Mouse (Mus musculus): ENCODE measurements at regions not wholly inside any gene's neighbourhood (a gene's known extent, or its start where the extent isn't known, plus 50 kb on each side); places are given as distances from the start of the nearest gene placed in this dataset.

DNA sequence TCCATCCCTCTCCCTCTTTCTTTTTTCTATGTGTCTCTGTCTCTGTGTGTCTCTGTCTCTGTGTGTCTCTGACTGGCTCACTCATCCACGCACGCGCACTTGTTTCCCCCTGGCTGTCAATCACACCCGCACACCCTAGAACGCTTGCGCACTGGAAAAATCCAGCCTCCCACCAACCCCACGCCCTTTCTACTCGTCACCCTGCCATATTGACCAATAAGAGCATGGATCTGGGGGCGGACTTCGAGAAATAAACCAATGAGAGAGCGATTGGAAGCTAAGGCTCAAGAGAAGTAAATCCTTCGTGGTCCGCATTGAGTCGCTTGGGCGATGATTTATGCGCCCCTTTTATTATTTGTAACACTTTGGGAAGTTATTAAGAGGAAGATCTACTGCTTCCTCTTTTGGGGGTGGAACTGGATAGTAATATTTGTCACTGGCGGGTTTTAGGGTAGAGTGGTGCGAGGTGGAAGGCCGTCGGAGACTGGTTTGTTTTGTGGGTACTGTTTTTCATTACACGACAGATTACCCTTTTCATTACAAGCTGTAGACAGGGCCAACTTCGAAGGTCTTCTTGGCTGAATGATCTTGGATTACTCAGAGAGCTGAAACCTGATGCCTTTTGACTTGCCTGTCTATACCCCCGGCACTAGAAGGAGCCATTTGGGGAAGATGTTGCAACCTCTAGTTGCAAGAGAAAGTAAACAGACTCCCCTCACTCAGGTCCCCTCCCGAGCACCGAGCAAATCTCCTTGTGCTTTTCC lies 259.4 kb upstream of the Nfe2l3 start:
- Histone ChIP-seq H3K4me1 (ENCODE audit: control insufficient read depth, insufficient read depth, insufficient read length, low read length) (peaks cover 8% of the 10 kb centered on the region), H3K36me3 (ENCODE audit: control insufficient read depth, insufficient read depth, low read length) (no peaks in the 10 kb centered on the region), H3K4me3 (ENCODE audit: low read depth, low read length) (peak overlapping the region; percentile 17), H3K27ac (ENCODE audit: insufficient read depth, low read depth, low read length) (peak overlapping the region; percentile 51), H3K27me3 (ENCODE audit: control insufficient read depth, insufficient read depth, low read length) (peaks cover 79% of the 10 kb centered on the region)
- 4% methylated on average over 25 of the region's 25 CpGs for WGBS
- no peak for TF ChIP-seq CTCF (IDR thresholded peaks at IDR 0.05; ENCODE audit: extremely low read depth, insufficient read length, insufficient replicate concordance, low read depth, low read length)

- 7% methylated on average over 28 of the region's 28 CpGs for whole genome bisulfite sequencing
- H3K4me3 ChIP-seq (ENCODE audit: low read depth, low read length), result peak overlapping the region; percentile 42
- no peaks in the 10 kb centered on the region for H3K36me3 ChIP-seq (ENCODE audit: control insufficient read depth, insufficient read depth, low read length)
- H3K27ac ChIP-seq (ENCODE audit: insufficient read depth, low read depth, low read length), result peak overlapping the region; percentile 29; the same call in 1 of the 2 replicates
- H3K4me1 ChIP-seq (ENCODE audit: control insufficient read depth, insufficient read depth, insufficient read length, low read length), result peaks cover 4% of the 10 kb centered on the region
- peaks cover 79% of the 10 kb centered on the region for H3K27me3 ChIP-seq (ENCODE audit: control insufficient read depth, insufficient read depth, low read length)
- no peak for TF ChIP-seq CTCF (IDR thresholded peaks at IDR 0.05; ENCODE audit: extremely low read depth, insufficient read length, insufficient replicate concordance, low read depth, low read length)
- TF ChIP-seq POLR2A (IDR thresholded peaks at IDR 0.05; ENCODE audit: low read depth, low read length), result no peak
Measured at GRCm38 (mm10) chr6:51173620-51174442, 258.6 kb upstream of the Nfe2l3 start.

- TF ChIP-seq CTCF (IDR thresholded peaks at IDR 0.05; ENCODE audit: extremely low read depth, insufficient read length, insufficient replicate concordance, low read depth, low read length) (no peak), POLR2A (IDR thresholded peaks at IDR 0.05; ENCODE audit: low read depth, low read length) (no peak)
- Histone ChIP-seq H3K4me3 (ENCODE audit: low read depth, low read length) (no peak overlapping the region), H3K4me1 (ENCODE audit: control insufficient read depth, insufficient read depth, insufficient read length, low read length) (peaks cover 3% of the 10 kb centered on the region; the same call in 1 of the 2 replicates), H3K27me3 (ENCODE audit: control insufficient read depth, insufficient read depth, low read length) (peaks cover 79% of the 10 kb centered on the region), H3K36me3 (ENCODE audit: control insufficient read depth, insufficient read depth, low read length) (no peaks in the 10 kb centered on the region), H3K27ac (ENCODE audit: insufficient read depth, low read depth, low read length) (no peak overlapping the region)
- 11% methylated on average over 18 of the region's 18 CpGs for WGBS
Measured at GRCm38 (mm10) chr6:51174443-51175021, 257.9 kb upstream of the Nfe2l3 start.

- WGBS, result 24% methylated on average over 13 of the region's 13 CpGs
- Histone ChIP-seq H3K27me3 (ENCODE audit: control insufficient read depth, insufficient read depth, low read length) (peaks cover 79% of the 10 kb centered on the region), H3K4me3 (ENCODE audit: low read depth, low read length) (no peak overlapping the region), H3K27ac (ENCODE audit: insufficient read depth, low read depth, low read length) (no peak overlapping the region), H3K36me3 (ENCODE audit: control insufficient read depth, insufficient read depth, low read length) (no peaks in the 10 kb centered on the region), H3K4me1 (ENCODE audit: control insufficient read depth, insufficient read depth, insufficient read length, low read length) (peaks cover 3% of the 10 kb centered on the region; the same call in 1 of the 2 replicates)
- no peak for TF ChIP-seq CTCF (IDR thresholded peaks at IDR 0.05; ENCODE audit: extremely low read depth, insufficient read length, insufficient replicate concordance, low read depth, low read length)
- TF ChIP-seq POLR2A (IDR thresholded peaks at IDR 0.05; ENCODE audit: low read depth, low read length), result no peak
Measured at GRCm38 (mm10) chr6:51175616-51176590, 256.6 kb upstream of the Nfe2l3 start.

DNA sequence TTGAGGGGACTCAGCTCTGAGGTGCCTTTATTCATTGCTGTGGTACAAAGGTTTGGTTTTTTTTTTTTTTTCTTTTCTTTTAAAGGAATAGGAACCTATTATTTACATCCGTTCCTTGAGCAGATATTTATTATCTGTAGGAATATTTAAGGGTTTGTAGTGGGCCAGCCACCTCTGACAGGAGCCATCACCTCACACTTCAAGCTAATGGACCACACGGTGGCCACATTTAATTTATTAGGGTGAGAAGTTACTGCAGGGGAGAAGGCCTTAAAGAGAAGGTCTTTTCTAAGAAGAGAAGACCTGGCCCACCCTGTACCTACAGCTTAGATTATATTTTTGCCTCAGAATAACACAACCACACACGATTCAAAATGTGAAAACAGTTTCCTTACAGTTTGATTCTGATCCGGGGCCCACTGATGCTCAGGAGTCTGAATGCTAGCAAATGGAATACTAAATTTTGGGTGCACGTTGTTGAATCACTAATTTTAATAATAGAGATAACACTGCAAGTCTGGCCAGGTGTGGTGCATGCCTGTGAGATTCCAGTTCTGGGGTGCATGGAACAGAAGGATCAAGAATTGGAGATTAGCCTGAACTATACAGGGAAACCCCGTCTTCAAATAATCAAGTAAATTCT lies 255.6 kb upstream of the Nfe2l3 start:
- H3K4me1 ChIP-seq (ENCODE audit: control insufficient read depth, insufficient read depth, insufficient read length, low read length), result peaks cover 3% of the 10 kb centered on the region; the same call in 1 of the 2 replicates
- H3K4me3 ChIP-seq (ENCODE audit: low read depth, low read length), result no peak overlapping the region
- H3K27ac ChIP-seq (ENCODE audit: insufficient read depth, low read depth, low read length), result no peak overlapping the region
- no peaks in the 10 kb centered on the region for H3K36me3 ChIP-seq (ENCODE audit: control insufficient read depth, insufficient read depth, low read length)
- H3K27me3 ChIP-seq (ENCODE audit: control insufficient read depth, insufficient read depth, low read length), result peaks cover 80% of the 10 kb centered on the region
- WGBS, result 18% methylated on average over 6 of the region's 6 CpGs
- TF ChIP-seq CTCF (IDR thresholded peaks at IDR 0.05; ENCODE audit: extremely low read depth, insufficient read length, insufficient replicate concordance, low read depth, low read length), result no peak
- no peak for TF ChIP-seq POLR2A (IDR thresholded peaks at IDR 0.05; ENCODE audit: low read depth, low read length)

GRCm38 (mm10) chr6:51177701-51178060 lies 254.8 kb upstream of the Nfe2l3 start:
- H3K4me3 ChIP-seq (ENCODE audit: low read depth, low read length), result no peak overlapping the region
- H3K27me3 ChIP-seq (ENCODE audit: control insufficient read depth, insufficient read depth, low read length), result peaks cover 74% of the 10 kb centered on the region
- no peaks in the 10 kb centered on the region for H3K36me3 ChIP-seq (ENCODE audit: control insufficient read depth, insufficient read depth, low read length)
- no peak overlapping the region for H3K27ac ChIP-seq (ENCODE audit: insufficient read depth, low read depth, low read length)
- peaks cover 3% of the 10 kb centered on the region; the same call in 1 of the 2 replicates for H3K4me1 ChIP-seq (ENCODE audit: control insufficient read depth, insufficient read depth, insufficient read length, low read length)
- TF ChIP-seq CTCF (IDR thresholded peaks at IDR 0.05; ENCODE audit: extremely low read depth, insufficient read length, insufficient replicate concordance, low read depth, low read length) (no peak), POLR2A (IDR thresholded peaks at IDR 0.05; ENCODE audit: low read depth, low read length) (no peak)
- WGBS, result 5% methylated on average over 14 of the region's 14 CpGs

Measured in small intestine, adult 2 months (tissue).